Mouse (Mus musculus) gastrocnemius, postnatal 4 days (tissue): ENCODE results near the gene Hoxc12. TPM values are rescaled to one million over a fixed set of nuclear protein-coding genes. Genes with fewer than 3 reads are reported as not detected.

Experiments
- DNase-seq, 2 experiments: peaks; one replicate each; pipeline ENCODE4 v3.0.0; 2021 to 2022; ENCODE audit warnings: low spot score in 2 of 2, mixed read lengths in 2 of 2
- microRNA-seq: library from miRNA; unstranded; fragments of <30 nt; microRNA quantifications from one replicate; pipeline ENCODE4 v1.2.0, GENCODE M21; 2021
- total RNA-seq, 2 experiments: library from RNA; stranded (reverse); gene quantifications; 2 replicates each; pipeline ENCODE4 v1.2.3; 2021

Hoxc12 gene
- total RNA-seq, 2 experiments from 2014 or later, result not detected

DNA sequence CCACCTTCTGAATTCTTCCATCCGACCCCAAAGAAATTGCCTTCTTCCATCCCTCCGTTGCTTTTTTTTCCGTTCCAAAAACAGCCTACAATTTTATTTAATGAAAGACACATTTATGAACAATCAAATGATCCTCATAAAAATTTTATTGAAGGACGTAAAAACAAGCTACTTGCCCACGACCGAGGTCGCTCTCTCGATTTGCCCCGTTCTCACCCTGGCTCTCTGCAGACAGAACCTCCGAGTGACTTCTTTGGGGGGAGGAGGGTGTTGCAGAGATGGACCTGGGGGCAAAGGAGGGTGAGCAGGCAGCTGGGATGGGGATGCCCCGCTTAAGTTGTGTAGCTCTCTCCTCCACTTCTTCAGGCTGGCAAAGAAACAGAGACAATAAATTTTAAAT, 43.8 kb downstream of the Hoxc12 start:
- no peak for DNase-seq

- no peak for DNase-seq
These were observed 44.4 kb downstream of the Hoxc12 start for GRCm38 (mm10) chr15:102980912-102981311.

DNA sequence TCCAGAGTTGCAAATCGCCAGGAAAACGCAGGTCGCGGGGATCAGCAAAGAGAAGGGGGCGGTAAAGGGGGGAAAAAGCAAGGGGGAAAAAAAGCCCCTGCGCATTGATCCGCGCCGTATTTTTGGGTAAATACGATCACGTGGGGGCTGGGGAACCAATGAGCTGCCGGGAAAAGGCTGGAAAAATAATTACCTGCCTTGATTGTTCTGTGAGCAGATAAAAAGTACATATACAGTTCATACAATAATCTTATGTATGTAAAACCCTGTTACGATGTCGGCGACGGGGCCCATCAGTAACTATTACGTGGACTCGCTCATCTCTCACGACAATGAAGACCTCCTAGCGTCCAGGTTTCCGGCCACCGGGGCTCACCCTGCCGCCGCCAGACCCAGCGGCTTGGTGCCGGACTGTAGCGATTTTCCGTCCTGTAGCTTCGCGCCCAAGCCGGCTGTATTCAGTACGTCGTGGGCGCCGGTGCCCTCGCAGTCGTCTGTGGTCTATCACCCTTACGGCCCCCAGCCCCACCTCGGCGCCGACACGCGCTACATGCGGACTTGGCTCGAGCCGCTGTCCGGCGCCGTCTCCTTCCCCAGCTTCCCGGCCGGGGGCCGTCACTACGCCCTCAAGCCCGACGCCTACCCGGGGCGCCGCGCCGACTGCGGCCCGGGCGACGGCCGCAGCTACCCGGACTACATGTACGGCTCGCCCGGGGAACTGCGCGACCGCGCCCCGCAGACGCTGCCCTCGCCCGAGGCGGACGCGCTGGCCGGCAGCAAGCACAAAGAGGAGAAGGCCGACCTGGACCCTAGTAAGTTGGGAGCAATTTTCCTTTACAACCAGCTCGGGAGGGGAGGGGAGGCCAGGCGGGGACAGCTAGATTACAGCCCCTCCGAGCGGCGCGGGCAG, 45.1 kb downstream of the Hoxc12 start:
- peak in 1 of 2 experiments; percentile 79 for DNase-seq

GRCm38 (mm10) chr15:102983716-102984115, 47.2 kb downstream of the Hoxc12 start:
- DNase-seq, result no peak

- no peak for DNase-seq
These were observed 48.0 kb downstream of the Hoxc12 start for GRCm38 (mm10) chr15:102984521-102984920.

GRCm38 (mm10) chr15:102984925-102985324, 48.4 kb downstream of the Hoxc12 start:
- DNase-seq, result no peak

DNA sequence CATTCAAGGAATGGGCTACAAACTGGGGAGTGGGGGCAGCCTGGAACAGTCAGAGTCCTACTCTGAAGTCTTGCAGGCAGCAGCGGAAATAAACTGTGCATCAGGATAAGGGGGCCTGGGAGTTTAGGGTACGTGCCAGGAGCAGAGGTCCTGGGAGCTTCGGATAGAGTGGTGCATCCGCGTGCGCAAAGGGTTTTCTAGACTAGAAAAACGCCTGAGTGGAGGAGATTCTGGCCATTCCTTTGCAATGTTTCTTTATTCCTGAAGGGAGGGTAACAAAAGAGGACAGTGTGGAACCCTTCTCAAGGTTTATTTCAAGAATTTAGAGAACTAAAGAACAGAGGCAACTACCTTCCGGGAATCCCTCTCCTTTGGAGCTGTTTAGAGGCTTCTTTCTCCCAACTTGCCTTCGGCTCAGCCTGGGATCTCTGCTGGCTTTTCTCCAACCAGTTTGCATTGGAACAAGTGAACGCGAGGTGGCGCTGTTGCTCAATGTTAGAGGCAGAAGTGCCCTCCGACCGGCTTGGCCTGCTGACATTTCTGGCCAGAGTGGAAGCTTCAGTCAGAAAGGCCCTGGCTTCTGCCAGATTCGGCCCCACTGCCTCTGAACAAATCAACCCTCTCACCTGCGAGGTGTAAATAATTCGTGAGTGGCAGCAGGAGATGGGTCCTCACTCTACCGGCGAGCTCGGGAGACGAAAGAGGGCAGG, 50.7 kb downstream of the Hoxc12 start:
- peak; percentile 91 to 94 for DNase-seq

DNA sequence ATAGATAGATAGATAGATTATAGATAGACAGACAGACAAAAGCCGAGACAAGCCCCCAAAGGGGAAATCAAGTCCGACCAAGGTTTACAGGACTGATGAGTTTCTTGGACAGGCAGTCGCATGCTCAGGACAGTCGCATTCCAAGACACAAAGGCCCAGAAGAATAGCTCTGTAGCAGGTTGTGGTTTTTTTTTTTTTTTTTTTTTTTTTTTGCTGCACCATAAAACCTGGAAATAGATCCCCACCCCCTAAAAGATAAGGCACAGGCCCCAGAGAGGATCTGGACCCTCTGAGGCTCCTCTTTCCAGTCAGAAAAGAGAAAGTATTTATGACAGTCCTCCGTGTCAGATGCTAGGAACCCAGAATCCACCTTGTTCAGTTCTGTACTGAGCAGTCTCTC, 51.5 kb downstream of the Hoxc12 start:
- no peak for DNase-seq

Small RNA genes lying within 50 kb of the gene (microRNA-seq; reads per million reads assigned to microRNA genes)
- gene Mir196a-2, result 1,027 reads per million, percentile 77 among the genes with 10 or more reads in this experiment

Other genes starting within 250 kb of the Hoxc12 start
- 10 to 100 TPM; 60.8 to 67.8 TPM for gene Calcoco1, start 214.6 kb upstream of the Hoxc12 start, total RNA-seq
- gene Hoxc13, start 15.7 kb upstream of the Hoxc12 start, total RNA-seq, result not detected
- 10 to 100 TPM; 11.0 to 12.0 TPM for gene Hoxc11, start 17.7 kb downstream of the Hoxc12 start, total RNA-seq
- gene Hoxc10, start 30.0 kb downstream of the Hoxc12 start, total RNA-seq, result 10 to 100 TPM; 45.2 to 46.4 TPM
- gene Hoxc5, start 30.7 kb downstream of the Hoxc12 start, total RNA-seq, result 1 to 10 TPM; 4.1 to 5.0 TPM
- 1 to 10 TPM; 8.4 to 8.6 TPM for gene Hoxc9, start 39.7 kb downstream of the Hoxc12 start, total RNA-seq
- 1 to 10 TPM; 3.2 to 3.3 TPM for gene Hoxc8, start 53.9 kb downstream of the Hoxc12 start, total RNA-seq
- 10 to 100 TPM; 12.7 to 12.8 TPM for gene Hoxc6, start 61.5 kb downstream of the Hoxc12 start, total RNA-seq
- 1 to 10 TPM; 6.9 to 8.2 TPM for gene Hoxc4, start 82.2 kb downstream of the Hoxc12 start, total RNA-seq
- 10 to 100 TPM; 13.9 to 15.4 TPM for gene Smug1, start 230.3 kb downstream of the Hoxc12 start, total RNA-seq